Mouse (Mus musculus) liver, adult 2 months (tissue): ENCODE data around the gene Ubqln4. TPM values are rescaled to one million over a fixed set of nuclear protein-coding genes. Genes with fewer than 3 reads are reported as not detected.

Experiments used
- DNase-seq: peaks from one replicate; pipeline ENCODE4 v3.0.0-alpha.2; 2011; ENCODE audit warnings: low read depth, low spot score; ENCODE audit errors: extremely low read depth
- H3K27ac ChIP-seq: fragments of 200-500 bp; replicated peaks from 2 replicates; pipeline ENCODE4 v1.5.1; 2012; ENCODE audit warnings: low read depth, mild to moderate bottlenecking, control low read depth, inconsistent platforms, low read length; ENCODE audit not compliant: insufficient read depth
- H3K27me3 ChIP-seq: fragments of 200-500 bp; 2 replicates; pipeline ENCODE4 v1.6.1; 2012; ENCODE audit warnings: mild to moderate bottlenecking, moderate library complexity, low read length, inconsistent platforms; ENCODE audit not compliant: control insufficient read depth, insufficient read depth
- H3K36me3 ChIP-seq: fragments of 200-500 bp; 2 replicates; pipeline ENCODE4 v1.6.1; 2012; ENCODE audit warnings: low read length, inconsistent platforms; ENCODE audit not compliant: control insufficient read depth, insufficient read depth
- H3K4me1 ChIP-seq: fragments of 200-500 bp; 2 replicates; pipeline ENCODE4 v1.6.1; 2011; ENCODE audit warnings: low read length; ENCODE audit not compliant: control insufficient read depth, insufficient read depth
- H3K4me3 ChIP-seq: fragments of 200-500 bp; 2 replicates; pipeline ENCODE4 v1.5.1; 2011; ENCODE audit warnings: low read depth, mild to moderate bottlenecking, control low read depth, low read length, moderate library complexity; ENCODE audit not compliant: insufficient read depth
- H3K79me2 ChIP-seq: fragments of 200-500 bp; 2 replicates; pipeline ENCODE4 v1.6.1; 2012; ENCODE audit warnings: inconsistent platforms, mild to moderate bottlenecking, low read length, moderate library complexity; ENCODE audit not compliant: control insufficient read depth, insufficient read depth
- H3K9ac ChIP-seq: fragments of 200-500 bp; 2 replicates; pipeline ENCODE4 v1.6.1; 2012; ENCODE audit warnings: low read depth, mild to moderate bottlenecking, control low read depth, inconsistent platforms, low read length
- CTCF ChIP-seq: fragments of 200-500 bp; IDR thresholded peaks from 2 replicates; pipeline ENCODE4 v1.5.1; 2011; ENCODE audit warnings: low read depth, low read length, control low read depth
- POLR2A ChIP-seq: fragments of 200-500 bp; IDR thresholded peaks from 2 replicates; pipeline ENCODE4 v1.6.1; 2011; ENCODE audit warnings: low read length, control low read depth; ENCODE audit not compliant: insufficient read depth; ENCODE audit errors: extremely low read depth
- WGBS: fragments of 180-500 bp; shearing (Covaris S2); methylation state at CpG from one replicate; pipeline ENCODE4 v1.1.7; 2018; 5-methylcytosine and 5-hydroxymethylcytosine counted together
- polyA plus RNA-seq: library from polyadenylated mRNA; depleted of rRNA; stranded (reverse); fragments of >200 nt; gene quantifications from 2 replicates; pipeline ENCODE4 v1.2.3, GENCODE M21; 2012
- total RNA-seq: library from RNA; depleted of rRNA; stranded (reverse); fragments of >200 nt; gene quantifications from 2 replicates; pipeline ENCODE4 v1.2.3, GENCODE M21; 2014

Gene Ubqln4
- total and polyA plus RNA-seq, 2 experiments: 8.3 to 41.1 TPM

DNA sequence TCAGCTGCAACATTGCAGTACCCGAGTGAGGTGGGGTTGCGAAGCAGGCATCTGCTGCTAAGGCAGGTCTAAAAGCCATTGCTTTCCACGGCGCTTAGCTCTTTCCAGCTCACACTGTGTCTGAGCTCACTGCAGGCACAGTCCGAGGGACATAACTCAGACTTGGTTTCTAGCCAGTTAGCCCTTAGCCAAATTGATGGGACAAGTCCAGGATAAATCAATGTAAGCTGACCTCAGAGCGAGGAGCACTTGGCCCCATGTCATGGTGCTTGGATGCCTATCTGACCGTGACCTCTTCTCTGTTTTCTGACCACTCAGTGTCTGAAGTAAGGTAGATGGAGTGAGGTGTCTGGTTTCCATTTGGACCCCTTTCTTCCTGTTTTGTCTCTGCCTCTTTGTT lies 10.4 kb downstream of the Ubqln4 start:
- Histone ChIP-seq H3K27me3 (no peaks in the 10 kb centered on the region), H3K4me1 (peaks cover 33% of the 10 kb centered on the region), H3K9ac (no peak overlapping the region), H3K27ac (0 out of 2 replicates have a peak overlapping the region, but pooled peaks have one; percentile 9), H3K4me3 (no peak overlapping the region), H3K36me3 (peaks cover 17% of the 10 kb centered on the region), H3K79me2 (no peaks in the 10 kb centered on the region)
- no peak for TF ChIP-seq CTCF
- no peak for TF ChIP-seq POLR2A
- peak; percentile 98 for DNase-seq
- WGBS: 23% methylated on average over 7 of the region's 7 CpGs

DNA sequence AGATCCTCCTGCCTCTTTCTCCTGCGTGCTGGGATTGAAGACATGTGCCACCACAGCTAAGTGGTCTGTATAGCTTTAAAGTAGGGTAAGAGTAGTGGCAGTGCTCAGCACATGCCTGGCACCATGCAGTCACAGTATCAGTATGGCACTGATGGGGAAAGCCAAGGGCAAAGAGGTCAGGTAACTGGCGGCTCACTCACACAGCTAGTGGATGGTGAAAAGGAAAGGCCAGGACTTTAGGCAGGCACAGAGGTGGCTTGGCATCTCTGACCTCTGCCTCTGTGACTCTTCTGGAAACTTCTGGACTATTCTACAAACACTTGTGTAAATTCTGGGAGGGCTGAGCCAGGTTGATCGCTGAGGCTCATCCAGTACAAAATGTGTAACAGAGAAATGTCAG lies 12.6 kb downstream of the Ubqln4 start:
- peaks cover 8% of the 10 kb centered on the region for H3K36me3 ChIP-seq
- H3K27me3 ChIP-seq: no peaks in the 10 kb centered on the region
- TF ChIP-seq CTCF: no peak
- TF ChIP-seq POLR2A: no peak
- H3K4me1 ChIP-seq: peaks cover 36% of the 10 kb centered on the region
- peak; percentile 79 for DNase-seq
- peak overlapping the region; percentile 61 for H3K27ac ChIP-seq
- 42% methylated on average over 3 of the region's 3 CpGs for WGBS
- no peaks in the 10 kb centered on the region for H3K79me2 ChIP-seq
- no peak overlapping the region for H3K4me3 ChIP-seq
- H3K9ac ChIP-seq: no peak overlapping the region

DNA sequence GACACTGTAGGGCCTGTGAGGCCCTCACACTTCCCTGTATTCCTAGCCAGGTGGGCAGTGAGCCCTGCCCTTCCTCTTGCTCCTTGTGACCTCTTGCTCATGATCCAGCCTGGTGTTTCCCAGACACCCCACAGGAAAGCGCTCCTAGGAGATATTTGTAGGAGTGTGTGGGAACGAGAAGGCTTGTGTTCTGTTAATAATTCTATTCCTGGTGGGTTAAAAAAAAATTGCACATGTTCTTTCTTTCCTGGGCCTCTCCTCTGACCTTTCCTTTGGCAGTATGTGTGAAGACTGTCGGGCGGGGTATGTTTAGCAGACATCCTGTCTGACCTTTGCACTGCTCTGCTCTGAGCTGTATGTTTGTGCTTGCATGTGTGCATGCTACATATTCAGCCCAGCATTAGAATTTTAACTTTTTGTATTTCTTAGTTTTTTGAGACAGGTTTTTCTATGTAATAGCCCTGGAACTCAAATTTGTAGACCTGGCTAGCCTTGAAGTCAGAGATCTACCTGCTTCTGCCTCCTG lies 13.0 kb downstream of the Ubqln4 start:
- H3K36me3 ChIP-seq: peaks cover 8% of the 10 kb centered on the region
- TF ChIP-seq POLR2A: no peak
- TF ChIP-seq CTCF: no peak
- H3K4me1 ChIP-seq: peaks cover 36% of the 10 kb centered on the region
- WGBS: 25% methylated on average over 4 of the region's 4 CpGs
- H3K27me3 ChIP-seq: no peaks in the 10 kb centered on the region
- no peak overlapping the region for H3K4me3 ChIP-seq
- no peaks in the 10 kb centered on the region for H3K79me2 ChIP-seq
- peak; percentile 81 for DNase-seq
- no peak overlapping the region for H3K9ac ChIP-seq
- peak overlapping the region; percentile 61 for H3K27ac ChIP-seq

DNA sequence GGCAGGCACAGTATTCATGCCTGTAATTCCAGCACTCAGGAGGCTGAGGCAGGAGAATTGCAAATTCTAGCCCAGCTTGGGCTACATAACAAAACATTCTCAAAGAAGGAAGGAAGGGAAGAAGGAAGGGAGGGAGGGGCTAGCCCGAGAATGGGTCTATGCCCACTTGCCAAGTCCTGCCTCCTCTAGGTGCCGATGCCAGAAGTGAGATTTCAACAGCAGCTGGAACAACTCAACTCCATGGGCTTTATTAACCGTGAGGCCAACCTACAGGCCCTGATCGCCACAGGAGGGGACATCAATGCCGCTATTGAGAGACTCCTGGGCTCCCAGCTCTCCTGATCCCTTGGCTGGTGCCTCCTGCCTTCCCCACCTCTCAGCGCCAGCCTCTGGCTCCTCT lies 14.3 kb downstream of the Ubqln4 start:
- Histone ChIP-seq H3K79me2 (no peaks in the 10 kb centered on the region), H3K9ac (no peak overlapping the region), H3K4me1 (peaks cover 36% of the 10 kb centered on the region), H3K27me3 (no peaks in the 10 kb centered on the region), H3K27ac (peak overlapping the region; percentile 70), H3K4me3 (no peak overlapping the region), H3K36me3 (peaks cover 8% of the 10 kb centered on the region)
- TF ChIP-seq POLR2A (no peak), CTCF (no peak)
- peak; percentile 77 for DNase-seq
- WGBS: 37% methylated on average over 6 of the region's 6 CpGs

DNA sequence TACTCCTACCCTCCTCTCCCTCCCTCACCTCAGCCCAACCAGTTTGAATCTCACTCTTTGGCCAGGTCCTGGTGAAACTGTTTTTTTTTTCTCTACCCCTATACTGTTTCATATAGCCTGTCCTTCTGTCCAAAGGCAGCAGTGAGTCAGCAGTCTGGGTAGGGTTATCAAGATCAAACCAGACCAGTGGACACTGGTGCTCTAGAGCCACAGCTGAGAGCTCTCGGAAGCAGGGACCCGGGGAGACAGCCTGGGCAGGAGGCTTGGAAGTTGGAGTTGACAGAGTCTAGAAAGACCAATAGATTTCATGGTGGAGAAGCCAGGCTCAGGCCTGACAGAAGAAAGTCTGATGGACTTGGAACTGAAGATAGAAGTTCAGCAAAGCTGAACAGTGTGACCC lies 15.1 kb downstream of the Ubqln4 start:
- H3K36me3 ChIP-seq: peaks cover 8% of the 10 kb centered on the region
- TF ChIP-seq CTCF: no peak
- no peak for TF ChIP-seq POLR2A
- H3K27me3 ChIP-seq: no peaks in the 10 kb centered on the region
- no peak for DNase-seq
- no peaks in the 10 kb centered on the region for H3K79me2 ChIP-seq
- H3K9ac ChIP-seq: no peak overlapping the region
- whole genome bisulfite sequencing: 22% methylated on average over 2 of the region's 2 CpGs
- H3K4me1 ChIP-seq: peaks cover 31% of the 10 kb centered on the region
- no peak overlapping the region for H3K4me3 ChIP-seq
- H3K27ac ChIP-seq: peak overlapping the region; percentile 70

DNA sequence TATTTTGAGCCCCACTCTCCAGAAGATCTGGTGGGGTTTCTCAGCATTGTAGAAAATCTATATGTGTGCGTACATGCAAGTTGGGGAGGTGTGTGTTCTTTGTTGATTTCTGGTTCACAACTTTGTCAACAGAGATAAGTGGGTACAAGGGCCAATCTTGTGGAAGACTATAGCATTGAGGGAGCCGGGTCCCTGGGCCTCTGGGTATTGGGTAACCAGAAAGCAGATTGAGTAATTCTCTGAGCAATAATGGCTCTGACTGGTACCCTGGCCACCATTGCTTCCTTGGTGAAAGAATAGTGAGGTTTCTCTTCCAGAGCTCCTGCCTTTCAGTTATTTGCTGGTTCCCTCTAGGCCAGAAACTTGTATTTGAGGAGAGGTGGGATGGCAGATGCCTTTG lies 15.5 kb downstream of the Ubqln4 start:
- H3K9ac ChIP-seq: no peak overlapping the region
- DNase-seq: peak; percentile 83
- H3K4me1 ChIP-seq: peaks cover 29% of the 10 kb centered on the region
- H3K79me2 ChIP-seq: no peaks in the 10 kb centered on the region
- H3K36me3 ChIP-seq: peaks cover 8% of the 10 kb centered on the region
- TF ChIP-seq CTCF (no peak), POLR2A (no peak)
- no peaks in the 10 kb centered on the region for H3K27me3 ChIP-seq
- WGBS: 26% methylated on average over 2 of the region's 2 CpGs
- no peak overlapping the region for H3K4me3 ChIP-seq
- peak overlapping the region; percentile 70 for H3K27ac ChIP-seq
